Mouse (Mus musculus) T-helper 17 cell (primary cell): ENCODE results near the gene Olfr692.
"Not testable (repeated sequence)": the region's sequence is repeated elsewhere in the genome, so short reads cannot be mapped to it uniquely, and the experiment has no call there.

Source experiments
- in situ Hi-C, 2 experiments: fragments of 300-600 bp; cut with MboI, MseI; formaldehyde crosslinking; loops; 1 replicate in 1 of 2; 2 replicates in 1 of 2; pipeline ENCODE4 v1.15.1; 2025; ENCODE audit warnings: high pct_unique_total_duplicates in 2 of 2

Olfr692 gene

DNA sequence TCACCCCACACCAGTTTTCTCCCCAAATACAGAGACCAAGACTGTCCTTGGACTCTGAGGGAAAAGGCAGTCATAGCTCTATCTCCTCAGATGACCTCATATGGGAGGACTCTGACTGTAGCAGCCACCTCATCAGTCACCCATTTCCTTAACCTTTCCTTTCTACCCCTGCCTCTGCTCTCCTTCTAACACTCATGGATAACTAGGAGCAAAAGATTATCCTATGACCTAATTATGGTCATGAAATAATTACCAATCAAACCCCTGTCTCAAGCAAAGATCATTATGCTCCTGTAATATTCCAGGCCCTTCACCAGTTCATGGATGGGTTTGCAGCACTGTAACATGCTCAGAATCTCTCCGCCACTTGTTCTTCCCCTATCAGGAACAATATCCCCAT is at the start of gene Olfr692:
Gene Olfr692, plus strand, starts transcription at position 301 of the 400 bp plus-strand sequence.
- in situ Hi-C loops = no loop called here

DNA sequence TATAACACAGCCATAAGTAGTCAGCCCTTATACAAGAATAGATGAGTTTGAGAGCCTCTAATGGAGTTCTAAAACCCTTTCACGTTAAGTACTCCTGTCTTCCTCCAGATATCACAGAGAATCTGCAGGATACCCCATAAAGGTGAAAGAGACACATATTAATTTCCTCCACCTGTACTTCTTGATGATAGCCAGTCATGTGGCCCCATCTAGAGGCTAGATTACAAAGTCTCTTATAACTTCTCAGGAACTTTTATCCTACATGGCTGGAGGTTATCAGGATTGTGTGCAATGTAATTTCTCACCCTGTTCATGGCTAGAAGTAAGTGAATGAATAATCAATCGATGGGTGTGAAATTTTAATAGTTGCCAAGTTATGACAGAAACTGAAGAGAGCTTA is 42.7 kb upstream of the Olfr692 start:
- in situ Hi-C loops = loop anchor here in 1 of 2 experiments (10.0 kb wide), 1 partner anchor 1151 kb away; no protein-coding TSS in a partner anchor

DNA sequence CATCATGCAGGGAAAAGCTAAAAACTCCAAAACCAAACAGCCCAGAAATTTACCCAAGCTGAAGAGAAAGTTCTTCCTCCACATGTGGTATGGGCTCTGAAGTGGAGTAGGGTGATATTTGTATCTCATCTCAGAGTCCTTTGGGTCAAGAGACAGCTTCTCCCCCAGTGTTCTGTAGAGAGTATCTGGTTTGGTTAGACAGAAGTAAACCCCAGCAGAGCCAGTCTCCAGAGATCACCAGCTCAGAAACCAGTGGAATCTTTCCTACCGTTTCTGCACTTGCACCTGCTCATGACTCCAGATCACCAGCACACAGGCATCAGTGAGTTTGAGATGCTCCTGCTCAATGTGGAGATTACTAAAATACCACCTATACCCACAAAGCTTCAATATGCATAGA is 34.0 kb upstream of the Olfr692 start, which contains the start of gene Olfr690:
Gene Olfr690, minus strand, starts transcription at position 101 of the 400 bp plus-strand sequence.
- in situ Hi-C loops = loop anchor here in 1 of 2 experiments (5.0 kb wide), 1 partner anchor 57 kb away; no protein-coding TSS in a partner anchor

DNA sequence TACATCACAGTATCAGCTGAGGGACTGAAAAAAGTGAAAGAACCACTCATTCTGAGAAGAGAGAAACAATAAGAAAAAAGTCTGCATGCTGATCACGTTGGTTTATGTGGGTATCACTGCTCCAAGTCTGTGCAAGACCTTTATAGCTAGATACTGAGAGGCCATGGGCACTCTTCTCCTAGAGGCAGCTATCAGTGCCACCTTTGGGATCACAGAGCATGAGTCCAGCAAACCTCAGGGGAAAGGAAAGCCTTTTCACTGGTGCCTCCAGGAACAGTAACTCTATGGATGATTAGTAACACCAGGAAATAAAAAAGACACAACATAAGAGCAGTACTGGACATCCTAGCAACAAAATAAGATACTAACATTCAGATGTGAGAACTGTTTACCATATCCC is 25.9 kb upstream of the Olfr692 start, which contains the start of gene Olfr691:
Gene Olfr691, minus strand, starts transcription at position 101 of the 400 bp plus-strand sequence.
- in situ Hi-C loops = no loop called here

DNA sequence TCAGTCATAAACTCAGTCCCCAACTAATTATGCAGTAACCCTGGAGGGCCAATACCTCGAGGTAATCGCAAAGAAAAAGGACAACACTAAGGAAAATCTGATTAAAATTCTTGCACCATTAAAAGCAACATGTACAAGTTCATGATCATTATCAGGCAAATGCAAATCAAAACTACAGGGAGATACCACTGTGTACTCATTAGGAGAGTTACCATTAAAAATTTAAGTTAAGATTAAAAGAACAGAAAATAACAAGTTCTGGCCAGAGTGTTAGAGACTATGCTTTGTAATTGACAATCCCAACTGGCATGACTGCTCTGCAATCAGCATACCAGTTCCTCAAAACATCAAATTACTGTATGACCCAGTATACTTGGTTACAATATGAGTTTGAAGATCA is 25.3 kb upstream of the Olfr692 start:
- in situ Hi-C loops = no loop called here

DNA sequence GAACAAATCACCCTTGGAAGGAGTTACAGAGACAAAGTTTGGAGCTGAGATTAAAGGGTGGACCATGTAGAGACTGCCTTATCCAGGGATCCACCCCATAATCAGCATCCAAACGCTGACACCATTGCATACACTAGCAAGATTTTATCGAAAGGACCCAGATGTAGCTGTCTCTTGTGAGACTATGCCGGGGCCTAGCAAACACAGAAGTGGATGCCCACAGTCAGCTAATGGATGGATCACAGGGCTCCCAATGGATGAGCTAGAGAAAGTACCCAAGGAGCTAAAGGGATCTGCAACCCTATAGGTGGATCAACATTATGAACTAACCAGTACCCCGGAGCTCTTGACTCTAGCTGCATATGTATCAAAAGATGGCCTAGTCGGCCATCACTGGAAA is 12.0 kb upstream of the Olfr692 start:
- in situ Hi-C loops = not testable (repeated sequence)

DNA sequence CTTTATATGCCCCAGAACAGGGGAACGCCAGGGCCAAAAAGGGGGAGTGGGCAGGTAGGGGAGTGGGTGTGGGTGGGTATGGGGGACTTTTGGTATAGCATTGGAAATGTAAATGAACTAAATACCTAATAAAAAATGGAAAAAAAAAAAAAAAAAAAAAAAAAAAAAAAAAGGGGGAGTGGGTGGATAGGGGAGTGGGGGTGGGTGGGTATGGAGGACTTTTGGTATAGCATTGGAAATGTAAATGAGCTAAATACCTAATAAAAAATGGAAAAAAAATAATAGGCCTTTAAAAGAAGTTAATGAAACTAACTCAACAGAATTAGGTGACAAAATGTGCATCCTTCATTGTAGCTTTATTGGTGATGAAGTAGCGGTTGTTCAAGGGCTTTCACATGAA is 11.5 kb upstream of the Olfr692 start:
- in situ Hi-C loops = not testable (repeated sequence)

DNA sequence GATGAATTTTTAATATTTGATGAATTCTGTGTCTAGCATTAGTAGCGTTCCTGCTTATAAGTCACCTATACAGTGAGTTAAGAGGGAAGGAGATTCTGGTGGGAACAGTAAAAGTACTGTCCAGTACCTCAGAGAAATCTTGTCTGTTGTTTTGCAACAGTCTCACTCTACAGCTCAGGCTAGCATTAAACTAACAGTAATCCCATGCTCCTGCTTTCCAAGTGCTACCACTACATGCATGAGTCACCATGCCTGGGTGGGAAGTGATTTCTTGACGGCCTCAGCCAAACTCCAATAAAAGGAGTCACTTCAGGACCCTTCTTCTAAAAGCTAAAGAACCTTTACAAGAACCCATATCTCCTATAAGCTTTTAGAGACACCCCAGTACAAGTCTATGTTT is 6.3 kb upstream of the Olfr692 start:
- in situ Hi-C loops = no loop called here

DNA sequence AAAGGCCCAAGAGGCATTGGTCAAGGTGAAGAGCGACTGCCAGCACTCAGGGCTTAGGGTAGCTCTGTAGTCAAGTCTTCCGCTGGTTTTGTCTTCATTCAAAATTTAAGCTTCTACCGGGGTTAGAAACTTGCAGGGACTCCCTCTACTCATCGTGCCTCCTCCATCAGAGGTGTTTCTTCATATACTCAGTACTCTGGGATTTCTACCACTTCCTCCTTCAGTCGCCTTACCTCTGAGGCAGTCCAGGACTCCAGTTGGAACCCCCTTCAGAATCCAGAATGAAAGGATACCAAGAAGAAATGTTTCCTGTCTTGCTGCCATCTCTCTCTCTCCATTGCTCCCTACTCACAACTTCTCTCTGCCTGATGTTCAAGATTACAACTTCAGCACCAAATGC is 762 bp upstream of the Olfr692 start:
- in situ Hi-C loops = no loop called here

DNA sequence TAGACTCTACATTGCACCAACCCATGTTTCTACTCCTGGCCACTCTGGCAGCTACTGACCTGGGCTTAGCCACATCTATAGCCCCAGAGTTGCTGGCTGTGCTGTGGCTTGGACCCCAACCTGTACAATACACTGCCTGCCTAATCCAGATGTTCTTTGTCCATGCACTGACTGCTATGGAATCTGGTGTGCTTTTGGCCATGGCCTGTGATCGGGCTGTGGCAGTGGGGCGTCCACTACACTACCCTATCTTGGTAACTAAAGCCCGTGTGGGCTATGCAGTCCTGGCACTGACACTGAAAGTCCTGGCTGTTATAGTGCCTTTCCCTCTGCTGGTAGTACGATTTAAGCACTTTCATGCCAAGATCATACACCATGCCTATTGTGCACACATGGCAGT is 491 bp downstream of the Olfr692 start:
- in situ Hi-C loops = no loop called here

DNA sequence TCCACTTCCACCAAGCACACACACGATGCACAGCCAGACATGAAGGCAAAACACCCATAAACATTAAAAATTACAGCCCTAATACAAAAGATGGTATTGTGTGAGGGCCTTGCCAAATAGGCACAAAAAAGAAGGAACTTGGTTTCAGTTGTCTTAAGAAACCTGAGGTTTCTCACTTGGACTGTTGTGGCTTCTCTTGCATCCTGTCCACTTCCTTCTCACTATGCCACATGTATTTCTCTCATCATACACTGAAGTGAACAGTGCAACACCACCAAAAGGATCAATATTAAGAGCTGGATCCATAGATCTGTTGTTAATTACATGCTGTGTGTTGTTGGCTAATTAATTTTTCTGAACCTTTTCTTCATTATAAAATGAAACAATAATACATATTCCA is 4.9 kb downstream of the Olfr692 start:
- in situ Hi-C loops = no loop called here

DNA sequence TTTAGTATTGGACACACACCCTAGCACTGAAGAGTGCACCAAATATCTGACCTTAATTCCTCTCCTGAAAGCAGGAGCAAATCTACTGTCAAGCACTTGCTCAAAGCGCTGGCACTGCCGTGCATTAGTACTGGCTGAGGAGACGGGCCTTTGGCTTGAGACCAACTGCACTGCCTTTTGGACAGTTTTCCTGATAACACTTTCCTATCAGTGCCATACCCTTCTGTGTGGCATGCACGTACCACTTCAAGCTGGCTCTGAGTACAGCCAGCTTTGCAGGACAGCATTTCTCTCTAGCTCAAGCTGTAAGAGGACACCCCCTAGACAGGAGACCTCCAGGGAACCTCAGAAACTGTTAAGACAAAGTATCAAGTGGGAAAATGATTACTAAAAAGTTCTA is 5.5 kb downstream of the Olfr692 start:
- in situ Hi-C loops = no loop called here

DNA sequence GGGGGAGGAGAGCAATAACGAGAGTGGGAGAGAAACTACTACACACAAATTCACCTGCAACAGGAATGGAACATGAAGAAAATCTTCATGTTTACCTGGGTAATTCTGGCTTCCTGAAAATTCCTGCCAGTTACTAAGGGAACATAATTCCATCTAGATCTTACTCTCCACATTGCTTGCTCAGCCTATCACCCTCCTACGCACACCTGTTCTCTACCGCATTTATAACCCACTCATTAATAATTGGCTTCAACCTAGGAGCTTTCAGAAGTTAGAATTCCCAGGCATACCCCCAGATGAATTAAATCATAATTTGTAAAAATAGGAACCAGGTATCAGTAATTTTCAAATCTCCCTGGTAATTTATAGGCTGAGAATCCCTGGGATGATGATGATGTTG is 5.9 kb downstream of the Olfr692 start:
- in situ Hi-C loops = no loop called here

DNA sequence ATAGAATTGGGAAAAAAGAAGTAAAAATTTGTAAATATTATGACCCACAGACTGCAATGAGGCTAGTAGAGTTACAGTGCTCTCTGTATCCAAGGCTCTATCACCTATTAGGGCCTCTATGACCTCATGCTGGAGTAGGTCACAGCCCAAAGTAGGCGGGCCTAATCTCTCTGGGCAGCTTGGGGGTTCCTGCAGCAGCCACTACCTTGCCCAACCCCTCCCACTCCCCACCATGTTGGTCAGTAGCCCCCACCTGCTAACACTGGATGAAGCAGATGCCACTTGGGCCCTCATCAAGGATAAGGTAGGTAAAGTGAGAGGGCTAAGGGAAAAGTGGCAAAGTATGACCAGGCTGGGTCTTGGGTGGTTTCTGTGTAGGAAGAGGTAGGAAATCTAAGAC is 6.8 kb downstream of the Olfr692 start, which contains the start of gene Gm5901:
Gene Gm5901, plus strand, starts transcription at position 173 of the 400 bp plus-strand sequence.
- in situ Hi-C loops = no loop called here

DNA sequence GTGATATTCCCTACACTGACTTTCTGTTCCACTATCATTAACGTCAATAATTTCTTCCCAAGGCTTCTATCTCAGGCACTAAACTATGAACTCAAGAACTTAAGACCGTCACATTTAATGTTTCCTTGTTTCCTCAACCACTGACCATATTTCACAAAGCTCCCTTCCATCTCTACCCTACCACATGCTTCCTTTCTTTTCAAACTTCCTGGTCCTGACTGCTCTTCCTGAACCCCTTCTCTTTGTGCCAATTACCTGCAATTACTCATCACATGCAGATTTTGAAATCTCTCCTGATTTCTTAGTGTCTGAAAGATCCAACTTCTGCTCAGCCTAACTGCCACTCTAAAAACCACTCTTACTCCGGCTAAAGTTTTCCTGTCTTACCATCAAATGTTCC is 12.3 kb downstream of the Olfr692 start:
- in situ Hi-C loops = no loop called here

DNA sequence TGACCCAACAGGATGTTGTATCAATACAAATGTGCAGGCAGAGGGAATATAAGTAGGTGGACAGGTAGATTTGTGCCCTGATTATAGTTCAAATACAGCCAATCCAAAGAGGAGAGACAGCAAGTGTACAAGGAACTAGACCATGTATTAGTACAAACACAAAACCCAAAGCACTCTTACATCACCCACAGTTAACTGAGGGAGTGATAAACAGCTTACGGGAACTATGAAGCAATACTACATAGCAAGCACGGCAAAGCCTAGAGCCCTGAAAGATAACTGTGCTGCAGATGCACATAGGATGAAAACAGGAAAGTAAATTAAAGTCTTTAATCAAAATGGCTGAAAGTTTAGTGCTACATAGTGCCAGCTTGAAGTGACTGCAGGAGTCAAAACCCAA is 19.7 kb downstream of the Olfr692 start:
- in situ Hi-C loops = no loop called here

DNA sequence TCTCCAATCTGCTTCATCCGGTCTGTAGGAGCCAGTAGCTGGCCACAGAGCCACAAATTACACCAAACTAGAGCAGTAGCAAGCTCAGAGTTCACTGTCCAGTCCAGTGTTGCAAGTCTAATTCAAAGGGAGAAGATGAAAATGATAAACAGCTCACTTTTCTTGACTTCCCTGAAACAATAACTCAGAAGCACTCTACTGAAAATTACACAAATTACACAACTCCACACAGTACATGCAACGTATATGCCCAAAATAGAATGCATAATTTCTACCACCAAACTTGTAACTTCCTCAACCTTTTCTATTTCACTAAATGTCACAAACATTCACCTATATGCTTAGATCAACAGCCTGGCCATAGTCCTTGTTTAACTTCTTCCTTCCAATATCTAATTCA is 22.2 kb downstream of the Olfr692 start:
- in situ Hi-C loops = loop anchor here in 1 of 2 experiments (10.0 kb wide), 2 partner anchors 245 to 345 kb away; partner anchors contain the start of genes Ilk, Rrp8 and Trim3

DNA sequence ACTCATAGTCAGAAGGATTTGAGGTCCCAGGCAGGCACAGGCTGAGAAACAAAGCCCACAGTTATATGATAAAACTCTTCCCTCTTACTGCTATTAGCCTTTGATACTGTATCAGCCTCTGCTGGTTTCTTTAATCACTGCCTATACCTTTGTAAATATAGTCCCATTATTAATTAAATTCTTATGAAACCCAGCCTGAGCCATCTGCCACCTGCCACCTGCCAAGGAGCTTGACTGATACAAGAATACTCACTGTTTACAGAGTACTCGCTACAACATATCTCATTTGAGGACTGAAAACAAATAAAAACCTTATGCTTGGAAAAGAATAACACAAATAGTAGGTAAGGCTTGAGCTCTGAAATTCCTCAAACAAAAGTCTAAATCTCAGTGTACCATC is 26.6 kb downstream of the Olfr692 start:
- in situ Hi-C loops = loop anchor here in 1 of 2 experiments (10.0 kb wide), 2 partner anchors 240 to 340 kb away; partner anchors contain the start of genes Ilk, Rrp8 and Trim3

DNA sequence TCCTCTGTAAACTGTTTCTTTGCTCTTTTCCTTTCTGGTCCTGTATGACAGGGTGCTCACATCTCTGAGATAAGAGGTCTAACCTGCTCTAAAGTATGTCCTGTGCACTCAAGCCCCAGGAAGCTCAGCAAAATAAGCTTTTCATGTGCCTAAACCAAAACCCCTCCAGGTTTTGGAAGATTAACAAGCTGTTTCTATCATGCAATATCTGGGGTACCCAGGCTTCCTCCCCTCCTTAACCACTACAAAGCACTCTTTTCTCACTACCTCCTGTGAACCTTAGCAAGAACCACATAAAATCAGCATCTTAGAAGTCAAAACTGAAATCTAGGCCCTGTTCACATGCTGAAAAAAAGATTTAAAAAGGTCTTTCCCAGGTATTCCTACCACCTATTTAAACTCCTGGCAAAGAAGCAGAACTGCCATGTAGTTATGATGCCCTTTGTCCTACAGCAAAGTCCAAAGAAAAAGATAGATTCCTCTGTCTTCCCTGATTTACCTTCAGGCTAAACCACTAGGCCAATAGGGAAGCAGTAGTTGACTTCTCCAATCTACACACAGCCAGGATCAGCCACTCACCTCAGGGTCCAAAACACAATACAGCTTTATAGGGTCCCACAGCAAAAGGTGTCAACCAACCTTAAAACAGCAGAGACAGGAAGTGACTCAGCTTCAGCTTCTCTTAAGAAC is 27.2 kb downstream of the Olfr692 start:
- in situ Hi-C loops = loop anchor here in 1 of 2 experiments (10.0 kb wide), 2 partner anchors 240 to 340 kb away; partner anchors contain the start of genes Ilk, Rrp8 and Trim3

DNA sequence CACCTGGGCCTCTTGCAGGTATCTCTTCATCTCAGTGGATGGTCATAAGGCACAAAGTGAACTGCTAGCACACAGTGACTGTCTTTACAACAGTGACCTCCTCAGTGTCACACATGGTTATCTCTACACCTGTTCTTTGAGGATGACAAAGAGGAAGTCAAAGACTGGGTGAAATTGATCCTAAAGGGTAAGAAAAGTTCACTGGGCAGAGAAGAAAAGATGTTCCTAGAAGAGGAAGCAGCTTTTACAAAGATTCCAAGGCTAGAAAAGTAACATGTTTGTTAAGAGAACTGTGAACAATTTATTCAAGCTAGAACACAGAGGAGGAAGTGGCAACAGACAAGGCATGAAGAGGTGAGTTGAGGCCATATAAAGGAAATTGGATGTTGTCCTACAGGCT is 28.1 kb downstream of the Olfr692 start:
- in situ Hi-C loops = loop anchor here in 1 of 2 experiments (10.0 kb wide), 2 partner anchors 239 to 339 kb away; partner anchors contain the start of genes Ilk, Rrp8 and Trim3

DNA sequence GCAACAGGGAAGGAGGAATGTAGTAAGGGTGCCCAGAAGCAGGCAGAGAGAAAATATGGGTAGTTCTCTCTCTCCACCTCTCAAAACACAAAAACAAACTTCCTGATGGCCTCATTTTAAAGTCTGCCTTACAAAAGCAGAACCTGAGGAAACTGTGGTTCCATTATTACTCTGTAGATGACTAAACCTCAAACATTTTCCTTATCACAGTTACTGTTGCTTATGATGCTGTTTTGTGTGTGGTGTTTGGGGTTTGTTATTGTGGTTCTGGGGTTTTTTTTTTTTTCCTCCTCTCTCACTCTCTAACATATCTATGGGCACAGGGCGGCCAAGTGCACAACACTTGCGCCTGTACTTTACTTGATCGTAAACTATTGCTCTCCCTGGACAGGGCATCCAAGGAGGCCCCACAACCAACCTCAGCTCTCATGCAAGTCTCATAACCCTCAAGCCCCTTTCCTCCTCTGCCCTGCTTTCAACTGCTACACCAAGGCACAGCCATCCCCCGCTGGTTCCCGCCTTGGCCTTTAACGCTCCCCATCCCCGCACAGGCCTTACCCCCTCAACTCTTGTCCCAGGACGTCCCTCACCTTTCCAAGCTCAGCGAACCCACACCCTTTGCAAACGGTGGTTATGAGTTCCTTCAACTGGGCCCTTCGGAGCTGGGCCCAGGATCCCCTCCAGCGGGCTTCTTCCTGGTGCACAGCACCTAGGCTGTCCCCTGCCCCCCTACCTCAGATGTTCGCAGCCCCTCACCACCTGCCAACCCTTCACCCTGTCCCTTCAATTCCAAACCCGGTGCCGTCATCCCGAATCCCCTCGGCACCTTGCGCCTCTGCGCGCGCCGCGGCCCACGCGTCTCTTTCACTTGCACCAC is 31.3 kb downstream of the Olfr692 start:
- in situ Hi-C loops = loop anchor here in 1 of 2 experiments (10.0 kb wide), 2 partner anchors 236 to 336 kb away; partner anchors contain the start of genes Ilk, Rrp8 and Trim3
